Mouse (Mus musculus) forebrain, embryonic 14.5 days (tissue): ENCODE data around the gene Gtf2i. TPM values are rescaled to one million over a fixed set of nuclear protein-coding genes. Genes with fewer than 3 reads are reported as not detected.
"Not testable (repeated sequence)": the region's sequence is repeated elsewhere in the genome, so short reads cannot be mapped to it uniquely, and the experiment has no call there.

Source experiments
- ATAC-seq: fragments of 200-750 bp; cut with Nextera tagmentation; 2 replicates; pipeline ENCODE4 v1.8.0; 2017; ENCODE audit warnings: mild to moderate bottlenecking, moderate library complexity
- DNase-seq: peaks from one replicate; pipeline ENCODE4 v3.0.0-alpha.2; 2015; ENCODE audit warnings: low spot score
- H3K27ac ChIP-seq: fragments of 300-500 bp; sonication (generic); 2 replicates; pipeline ENCODE4 v1.5.1; 2014; ENCODE audit warnings: low read depth, mild to moderate bottlenecking, control low read depth, low read length, moderate library complexity
- H3K27me3 ChIP-seq: fragments of 300-500 bp; sonication (generic); replicated peaks from 2 replicates; pipeline ENCODE4 v1.6.1; 2014; ENCODE audit warnings: low read length, control low read depth, mixed read lengths; ENCODE audit not compliant: control insufficient read depth, insufficient read depth
- H3K36me3 ChIP-seq: fragments of 300-500 bp; sonication (generic); 2 replicates; pipeline ENCODE4 v1.6.1; 2014; ENCODE audit warnings: low read length, control low read depth; ENCODE audit not compliant: control insufficient read depth, insufficient read depth
- H3K4me1 ChIP-seq: fragments of 300-500 bp; sonication (generic); 2 replicates; pipeline ENCODE4 v1.6.1; 2014; ENCODE audit warnings: antibody characterized with exemption, low read length, control low read depth; ENCODE audit not compliant: control insufficient read depth, insufficient read depth
- H3K4me2 ChIP-seq: fragments of 300-500 bp; sonication (generic); 2 replicates; pipeline ENCODE4 v1.6.1; 2014; ENCODE audit warnings: mild to moderate bottlenecking, control low read depth, low read length
- H3K4me3 ChIP-seq: fragments of 300-500 bp; sonication (generic); 2 replicates; pipeline ENCODE4 v1.5.1; 2014; ENCODE audit warnings: low read depth, low read length, control low read depth
- H3K9ac ChIP-seq: fragments of 300-500 bp; sonication (generic); 2 replicates; pipeline ENCODE4 v1.6.1; 2014; ENCODE audit warnings: mild to moderate bottlenecking, low read length, control low read depth, moderate library complexity
- H3K9me3 ChIP-seq: fragments of 300-500 bp; sonication (generic); replicated peaks from 2 replicates; pipeline ENCODE4 v1.6.1; 2016; ENCODE audit warnings: low read length, control low read depth, mixed read lengths; ENCODE audit not compliant: control insufficient read depth
- WGBS: fragments of 180-500 bp; shearing (Covaris S2); extraction: QIAGEN DNeasy Blood & Tissue Kit; methylation state at CpG from one replicate; pipeline ENCODE4 v1.1.7; 2014; 5-methylcytosine and 5-hydroxymethylcytosine counted together
- polyA plus RNA-seq: library from polyadenylated mRNA; unstranded; fragments of >200 nt; fragmentation: Nextera tagmentation; extraction: Ambion mirVana; gene quantifications from 2 replicates; pipeline ENCODE4 v1.2.1, GENCODE M21; 2014

The Gtf2i gene
- polyA plus RNA-seq, 1 experiment from 2014 or later = 111 TPM

DNA sequence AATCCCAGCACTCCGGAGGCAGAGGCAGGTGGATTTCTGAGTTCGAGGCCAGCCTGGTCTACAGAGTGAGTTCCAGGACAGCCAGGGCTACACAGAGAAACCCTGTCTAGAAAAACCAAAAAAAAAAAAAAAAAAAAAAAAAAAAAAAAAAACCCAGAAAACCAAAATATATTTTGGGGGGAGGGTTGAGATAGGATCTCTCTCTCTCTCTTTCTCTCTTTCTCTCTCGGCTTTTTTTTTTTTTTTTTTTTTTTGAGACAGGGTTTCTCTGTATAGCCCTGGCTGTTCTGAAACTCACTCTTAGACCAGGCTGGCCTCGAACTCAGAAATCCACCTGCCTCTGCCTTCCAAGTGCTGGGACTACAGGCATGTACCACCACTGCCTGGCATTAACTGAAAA lies 29.0 kb upstream of the Gtf2i start:
- not testable (repeated sequence) for H3K27me3 ChIP-seq, H3K4me1 ChIP-seq, ATAC-seq, H3K9ac ChIP-seq, H3K36me3 ChIP-seq, H3K4me2 ChIP-seq, DNase-seq, H3K27ac ChIP-seq, H3K4me3 ChIP-seq, H3K9me3 ChIP-seq
- 89% methylated on average over 4 of the region's 4 CpGs for WGBS

DNA sequence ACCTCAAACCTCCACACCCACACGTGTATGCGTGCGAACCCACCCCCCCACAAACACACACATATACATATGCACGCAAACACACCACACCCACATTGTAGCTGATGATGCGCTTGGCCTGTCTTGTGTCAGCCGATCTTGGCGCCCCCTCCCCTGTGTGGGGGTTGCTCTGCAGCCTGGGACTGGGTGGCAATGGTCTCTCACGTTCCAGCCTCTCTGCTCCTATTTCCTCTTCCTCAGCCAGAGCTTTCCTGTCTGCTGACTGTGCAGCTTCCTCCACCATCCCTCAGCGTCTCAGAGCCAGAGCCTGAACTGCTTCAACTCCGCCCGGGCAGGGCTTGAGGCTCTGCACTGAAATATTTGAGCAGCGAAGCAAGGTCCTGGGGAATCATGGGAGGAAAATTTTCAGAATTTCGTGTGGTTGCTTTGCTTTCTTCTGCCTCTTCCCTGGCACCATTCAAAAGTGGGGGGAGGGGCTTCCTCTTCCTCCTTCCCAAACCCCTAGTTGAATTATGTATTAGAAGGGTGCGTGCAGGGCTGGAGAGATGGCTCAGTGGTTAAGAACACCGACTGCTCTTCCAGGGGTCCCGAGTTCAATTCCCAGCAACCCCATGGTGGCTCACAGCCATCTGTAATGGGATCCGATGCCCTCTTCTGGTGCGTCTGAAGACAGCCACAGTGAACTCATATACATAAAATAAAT lies 28.1 kb upstream of the Gtf2i start:
- Histone ChIP-seq H3K4me1 (no peaks in the 10 kb centered on the region), H3K27me3 (no peaks in the 10 kb centered on the region), H3K9ac (no peak overlapping the region), H3K9me3 (no peaks in the 10 kb centered on the region), H3K36me3 (no peaks in the 10 kb centered on the region), H3K4me3 (no peak overlapping the region), H3K4me2 (no peak overlapping the region), H3K27ac (no peak overlapping the region)
- no peak for ATAC-seq
- 87% methylated on average over 18 of the region's 18 CpGs for WGBS
- DNase-seq = no peak

GRCm38 (mm10) chr5:134341721-134342120 lies 27.2 kb upstream of the Gtf2i start:
- no peak for DNase-seq
- Histone ChIP-seq H3K4me3 (no peak overlapping the region), H3K27ac (no peak overlapping the region), H3K9me3 (no peaks in the 10 kb centered on the region), H3K36me3 (no peaks in the 10 kb centered on the region), H3K4me1 (no peaks in the 10 kb centered on the region), H3K27me3 (no peaks in the 10 kb centered on the region), H3K9ac (no peak overlapping the region), H3K4me2 (no peak overlapping the region)
- 92% methylated on average over 5 of the region's 5 CpGs for WGBS
- ATAC-seq = no peak

GRCm38 (mm10) chr5:134341321-134341720 lies 26.8 kb upstream of the Gtf2i start:
- peak; percentile 66 for DNase-seq
- 71% methylated on average over 10 of the region's 10 CpGs for WGBS

DNA sequence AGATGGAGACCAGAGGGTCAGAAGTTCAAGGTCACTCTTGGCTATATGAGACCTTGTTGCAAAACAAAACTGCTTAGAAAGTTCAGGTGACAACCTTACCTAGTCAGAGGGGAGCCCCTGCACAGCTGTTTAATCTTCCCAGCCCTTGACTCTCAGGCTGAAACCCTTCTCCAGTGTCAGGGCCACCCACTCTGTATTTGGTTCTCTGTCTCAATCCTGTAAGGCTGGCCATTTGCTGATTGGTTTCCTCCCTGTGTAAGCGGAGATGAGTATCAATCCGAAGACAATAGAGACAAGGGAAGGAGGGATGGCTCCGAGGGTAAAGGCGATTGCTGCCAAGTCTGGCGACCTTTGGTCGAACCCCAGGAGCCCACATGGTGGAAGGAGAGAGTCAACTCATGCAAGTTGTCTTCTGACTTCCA lies 25.6 kb upstream of the Gtf2i start:
- Histone ChIP-seq H3K27ac (no peak overlapping the region), H3K4me2 (no peak overlapping the region), H3K36me3 (no peaks in the 10 kb centered on the region), H3K4me3 (no peak overlapping the region), H3K9me3 (no peaks in the 10 kb centered on the region), H3K4me1 (no peaks in the 10 kb centered on the region), H3K9ac (no peak overlapping the region), H3K27me3 (no peaks in the 10 kb centered on the region)
- DNase-seq = no peak
- WGBS = 20% methylated on average over 6 of the region's 6 CpGs
- no peak for ATAC-seq

More at GRCm38 (mm10) chr5:134341321-134341720, 26.8 kb upstream of the Gtf2i start:
- no peaks in the 10 kb centered on the region for H3K4me1 ChIP-seq
- 0 out of 2 replicates have a peak, but pooled peaks have one; percentile 44 for ATAC-seq
- H3K9ac ChIP-seq = no peak overlapping the region
- H3K27me3 ChIP-seq = no peaks in the 10 kb centered on the region
- H3K4me2 ChIP-seq = no peak overlapping the region
- no peaks in the 10 kb centered on the region for H3K9me3 ChIP-seq
- H3K4me3 ChIP-seq = no peak overlapping the region
- H3K36me3 ChIP-seq = no peaks in the 10 kb centered on the region
- no peak overlapping the region for H3K27ac ChIP-seq

GRCm38 (mm10) chr5:134337012-134337411 lies 22.5 kb upstream of the Gtf2i start:
- 80% methylated on average over 2 of the region's 2 CpGs for WGBS
- not testable (repeated sequence) for H3K27ac ChIP-seq, ATAC-seq, H3K27me3 ChIP-seq, H3K36me3 ChIP-seq, H3K4me3 ChIP-seq, H3K4me2 ChIP-seq, H3K4me1 ChIP-seq, DNase-seq, H3K9me3 ChIP-seq, H3K9ac ChIP-seq

- Histone ChIP-seq H3K9ac (no peak overlapping the region), H3K9me3 (no peaks in the 10 kb centered on the region), H3K36me3 (no peaks in the 10 kb centered on the region), H3K27me3 (no peaks in the 10 kb centered on the region), H3K4me1 (no peaks in the 10 kb centered on the region), H3K4me2 (no peak overlapping the region), H3K27ac (no peak overlapping the region), H3K4me3 (no peak overlapping the region)
- 18% methylated on average over 8 of the region's 8 CpGs for WGBS
- no peak for ATAC-seq
- peak; percentile 39 for DNase-seq
These were observed 18.2 kb upstream of the Gtf2i start for GRCm38 (mm10) chr5:134332743-134333142.

- no peak overlapping the region for H3K4me2 ChIP-seq
- no peak overlapping the region for H3K9ac ChIP-seq
- H3K27me3 ChIP-seq = no peaks in the 10 kb centered on the region
- no peaks in the 10 kb centered on the region for H3K9me3 ChIP-seq
- 83% methylated on average over 2 of the region's 2 CpGs for WGBS
- H3K4me1 ChIP-seq = no peaks in the 10 kb centered on the region
- DNase-seq = no peak
- no peaks in the 10 kb centered on the region for H3K36me3 ChIP-seq
- no peak overlapping the region for H3K4me3 ChIP-seq
- no peak for ATAC-seq
- no peak overlapping the region for H3K27ac ChIP-seq
These were observed 15.5 kb upstream of the Gtf2i start for GRCm38 (mm10) chr5:134330082-134330481.

DNA sequence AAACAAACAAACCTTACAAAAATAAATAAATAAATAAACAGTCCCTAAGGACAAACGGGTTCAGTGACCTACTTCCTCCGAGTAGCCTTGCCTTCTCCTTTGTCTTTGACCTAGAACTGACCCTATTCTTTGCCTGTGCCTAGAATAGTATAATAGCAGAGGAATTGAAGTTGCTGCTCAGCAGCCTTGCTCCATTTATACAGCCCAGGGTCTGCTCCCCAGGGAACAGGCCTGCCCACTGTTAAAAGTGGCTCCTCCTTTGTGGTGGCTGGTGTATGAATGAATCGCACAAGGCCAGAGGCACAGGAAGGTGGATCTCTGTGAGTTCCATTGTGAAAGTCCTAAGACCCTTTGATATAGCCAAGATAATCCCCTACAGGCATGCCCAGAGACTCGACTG lies 14.8 kb upstream of the Gtf2i start:
- H3K4me3 ChIP-seq = no peak overlapping the region
- H3K9ac ChIP-seq = no peak overlapping the region
- ATAC-seq (no peak), DNase-seq (no peak)
- no peaks in the 10 kb centered on the region for H3K9me3 ChIP-seq
- H3K36me3 ChIP-seq = no peaks in the 10 kb centered on the region
- H3K4me2 ChIP-seq = no peak overlapping the region
- H3K27ac ChIP-seq = no peak overlapping the region
- no peaks in the 10 kb centered on the region for H3K27me3 ChIP-seq
- WGBS = 11% methylated on average over 4 of the region's 4 CpGs
- no peaks in the 10 kb centered on the region for H3K4me1 ChIP-seq
